Mouse (Mus musculus) liver, embryonic 13.5 days (tissue): ENCODE results near the gene Fgg. TPM values are rescaled to one million over a fixed set of nuclear protein-coding genes. Genes with fewer than 3 reads are reported as not detected.

Experiments used
- ATAC-seq: fragments of 200-750 bp; cut with Nextera tagmentation; 2 replicates; pipeline ENCODE4 v1.8.0; 2017; ENCODE audit warnings: low read depth, mild to moderate bottlenecking, moderate number of reproducible peaks, moderate library complexity
- DNase-seq: peaks from one replicate; pipeline ENCODE4 v3.0.0; 2022
- H3K27ac ChIP-seq: fragments of 300-500 bp; sonication (generic); 2 replicates; pipeline ENCODE4 v1.5.1; 2015; ENCODE audit warnings: moderate library complexity, mild to moderate bottlenecking, inconsistent platforms
- H3K27me3 ChIP-seq: fragments of 300-500 bp; sonication (generic); 2 replicates; pipeline ENCODE4 v1.6.1; 2015; ENCODE audit warnings: mild to moderate bottlenecking, inconsistent platforms
- H3K36me3 ChIP-seq: fragments of 300-500 bp; sonication (generic); 2 replicates; pipeline ENCODE4 v1.6.1; 2015; ENCODE audit warnings: mild to moderate bottlenecking, inconsistent platforms
- H3K4me1 ChIP-seq: fragments of 300-500 bp; sonication (generic); replicated peaks from 2 replicates; pipeline ENCODE4 v1.6.1; 2015; ENCODE audit warnings: inconsistent platforms
- H3K4me2 ChIP-seq: fragments of 300-500 bp; sonication (generic); 2 replicates; pipeline ENCODE4 v1.6.1; 2015; ENCODE audit warnings: inconsistent platforms, mild to moderate bottlenecking, moderate library complexity
- H3K4me3 ChIP-seq: fragments of 300-500 bp; sonication (generic); replicated peaks from 2 replicates; pipeline ENCODE4 v1.5.1; 2015; ENCODE audit warnings: mild to moderate bottlenecking, inconsistent platforms
- H3K9ac ChIP-seq: fragments of 300-500 bp; sonication (generic); 2 replicates; pipeline ENCODE4 v1.6.1; 2015; ENCODE audit warnings: mild to moderate bottlenecking, inconsistent platforms
- H3K9me3 ChIP-seq: fragments of 300-500 bp; sonication (generic); replicated peaks from 2 replicates; pipeline ENCODE4 v1.6.1; 2016; ENCODE audit warnings: inconsistent platforms
- WGBS: fragments of 180-500 bp; shearing (Covaris S2); methylation state at CpG from one replicate; pipeline ENCODE4 v1.1.7; 2015; ENCODE audit not compliant: insufficient replicate concordance; 5-methylcytosine and 5-hydroxymethylcytosine counted together
- polyA plus RNA-seq: library from polyadenylated mRNA; unstranded; fragments of >200 nt; fragmentation: Nextera tagmentation; extraction: Ambion mirVana; gene quantifications from 2 replicates; pipeline ENCODE4 v1.2.1, GENCODE M21; 2015

The Fgg gene
- polyA plus RNA-seq, 1 experiment from 2014 or later: 255 TPM

DNA sequence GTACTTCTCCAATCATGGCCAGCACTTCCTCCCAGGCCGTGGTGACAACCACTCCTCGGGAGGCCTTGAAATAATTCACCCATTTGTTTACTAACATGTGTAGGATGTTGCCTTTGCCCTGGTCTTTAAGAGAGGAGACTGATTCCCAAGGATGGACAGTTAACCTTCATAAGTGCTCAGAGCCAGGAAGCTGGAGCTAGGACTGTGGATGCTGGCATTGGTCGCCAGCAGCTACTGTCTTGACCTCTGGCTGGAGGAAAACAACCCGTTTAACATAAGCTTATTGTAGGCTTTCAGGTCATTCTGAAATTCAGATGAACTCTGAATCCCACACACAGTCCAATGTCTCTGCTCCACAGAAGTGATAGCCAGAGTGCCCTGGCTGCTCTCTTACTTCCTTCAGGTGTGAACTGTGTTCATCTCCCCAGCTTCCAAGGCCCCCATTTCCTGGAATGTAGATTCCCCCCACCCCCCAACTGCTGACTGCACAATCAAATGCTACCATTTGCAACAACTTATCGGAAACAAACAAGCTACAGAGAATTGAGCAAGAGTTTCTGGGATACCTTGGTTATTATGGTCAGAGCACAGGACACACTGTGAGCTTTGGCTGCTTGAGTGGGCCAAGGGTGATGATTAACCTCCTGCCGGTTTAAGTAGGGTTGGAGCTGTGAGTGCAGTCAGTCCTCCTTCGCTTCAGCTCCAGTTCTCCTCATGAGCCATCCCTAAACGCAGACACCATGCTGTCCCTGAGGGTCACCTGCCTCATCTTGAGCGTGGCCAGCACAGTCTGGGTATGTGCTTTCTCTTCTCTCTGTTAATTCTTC, 18.2 kb downstream of the Fgg start, which contains the start of gene Fga:
Fga (plus strand) TSS at position 602 of the 827 bp plus-strand sequence.
- Histone ChIP-seq H3K27me3 (no peaks in the 10 kb centered on the region), H3K27ac (0 out of 2 replicates have a peak within 1 kb of the TSS, but pooled peaks have one; percentile 34)
- 56% methylated on average over 9 of the region's 9 CpGs for WGBS

DNA sequence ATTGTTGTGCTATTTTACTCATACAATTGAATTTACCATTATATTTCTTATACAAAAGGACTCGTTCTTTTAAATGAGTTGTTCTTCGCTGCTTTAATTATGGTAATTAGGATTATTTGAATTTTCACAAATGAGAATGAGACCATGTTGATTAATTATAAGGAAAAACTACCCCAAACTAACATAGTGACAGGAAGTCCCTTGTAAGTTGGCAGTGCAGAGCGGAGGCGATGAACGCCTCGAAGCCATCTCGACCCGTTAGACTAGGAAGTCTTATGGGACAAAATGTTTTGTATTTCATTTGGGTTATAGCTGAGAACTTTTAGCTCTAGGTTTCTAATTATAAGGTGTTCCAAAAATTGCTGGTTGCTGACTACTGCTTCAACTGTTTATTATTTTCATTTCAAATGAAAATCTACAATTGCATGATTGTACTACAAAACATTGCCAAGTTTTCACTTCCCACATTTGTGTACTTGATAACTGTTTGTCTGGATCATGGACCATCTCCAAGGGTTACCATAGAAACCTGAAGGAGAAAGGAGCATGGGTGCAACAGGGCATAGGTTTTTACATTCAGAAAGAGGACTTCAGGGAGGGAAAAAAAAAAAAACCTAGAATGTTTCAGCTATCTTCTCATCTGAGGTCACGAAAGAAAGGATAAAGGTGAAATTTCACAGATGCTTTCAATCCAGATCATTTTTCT, 20.2 kb downstream of the Fgg start:
- peak overlapping the region; percentile 45 for H3K4me3 ChIP-seq
- H3K4me1 ChIP-seq: no peaks in the 10 kb centered on the region
- no peaks in the 10 kb centered on the region for H3K9me3 ChIP-seq
- H3K4me2 ChIP-seq: peak overlapping the region; percentile 50
- H3K9ac ChIP-seq: no peak overlapping the region
- 0 out of 2 replicates have a peak, but pooled peaks cover 3% of the 10 kb centered on the region for H3K36me3 ChIP-seq
- no peaks in the 10 kb centered on the region for H3K27me3 ChIP-seq
- DNase-seq (no peak), ATAC-seq (no peak)
- H3K27ac ChIP-seq: no peak overlapping the region
- 72% methylated on average over 9 of the region's 9 CpGs for WGBS

More for the DNA sequence above, 18.2 kb downstream of the Fgg start, which contains the start of gene Fga:
- H3K9me3 ChIP-seq: no peaks in the 10 kb centered on the region
- H3K4me3 ChIP-seq: peak within 1 kb of the TSS; percentile 45
- no peaks in the 10 kb centered on the region; the same call in 1 of the 2 replicates for H3K4me1 ChIP-seq
- peak; percentile 82 for ATAC-seq
- no peak for DNase-seq
- peak within 1 kb of the TSS; percentile 50 for H3K9ac ChIP-seq
- H3K4me2 ChIP-seq: peak within 1 kb of the TSS; percentile 23; the same call in 1 of the 2 replicates
- H3K36me3 ChIP-seq: no peaks in the 10 kb centered on the region

DNA sequence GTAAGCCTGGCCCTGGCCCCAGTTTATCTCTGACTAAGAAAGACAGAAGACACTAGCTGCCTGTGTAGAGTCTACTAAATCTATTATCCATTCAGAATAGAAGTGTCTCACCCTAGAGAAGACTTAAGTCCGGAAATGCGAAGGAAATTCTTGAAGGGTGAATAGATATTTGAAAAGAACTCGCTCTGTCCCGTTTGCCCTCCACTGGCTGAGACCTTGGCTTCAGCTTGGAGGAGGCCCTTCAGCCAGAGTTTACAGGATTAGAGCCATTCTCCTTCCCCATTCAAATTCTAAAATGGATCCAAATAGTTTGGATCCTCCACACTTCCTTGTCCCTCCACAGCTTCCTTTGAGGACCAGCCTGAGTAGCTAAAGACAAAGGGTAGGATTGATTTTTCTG, 22.8 kb downstream of the Fgg start:
- no peaks in the 10 kb centered on the region for H3K4me1 ChIP-seq
- no peaks in the 10 kb centered on the region for H3K27me3 ChIP-seq
- H3K9me3 ChIP-seq: no peaks in the 10 kb centered on the region
- ATAC-seq: no peak
- H3K36me3 ChIP-seq: 0 out of 2 replicates have a peak, but pooled peaks cover 7% of the 10 kb centered on the region
- DNase-seq: no peak
- no peak overlapping the region for H3K4me3 ChIP-seq
- 78% methylated on average over 4 of the region's 4 CpGs for WGBS
- no peak overlapping the region for H3K27ac ChIP-seq
- no peak overlapping the region for H3K9ac ChIP-seq
- no peak overlapping the region for H3K4me2 ChIP-seq

DNA sequence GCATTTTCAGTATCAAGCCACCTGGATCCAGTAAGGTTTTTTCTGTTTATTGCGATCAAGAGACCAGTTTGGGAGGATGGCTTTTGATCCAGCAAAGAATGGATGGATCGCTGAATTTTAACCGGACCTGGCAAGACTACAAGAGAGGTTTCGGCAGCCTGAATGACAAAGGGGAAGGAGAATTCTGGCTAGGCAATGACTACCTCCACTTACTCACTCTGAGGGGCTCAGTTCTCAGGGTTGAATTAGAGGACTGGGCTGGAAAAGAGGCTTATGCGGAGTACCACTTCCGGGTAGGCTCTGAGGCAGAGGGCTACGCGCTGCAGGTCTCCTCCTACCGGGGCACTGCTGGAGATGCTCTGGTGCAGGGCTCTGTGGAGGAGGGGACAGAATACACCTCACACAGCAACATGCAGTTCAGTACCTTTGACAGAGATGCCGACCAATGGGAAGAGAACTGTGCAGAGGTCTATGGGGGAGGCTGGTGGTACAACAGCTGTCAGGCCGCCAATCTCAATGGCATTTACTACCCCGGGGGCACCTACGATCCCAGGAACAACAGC, 25.3 kb downstream of the Fgg start:
- no peak for DNase-seq
- 50% methylated on average over 13 of the region's 13 CpGs for WGBS
- no peak overlapping the region for H3K4me2 ChIP-seq

DNA sequence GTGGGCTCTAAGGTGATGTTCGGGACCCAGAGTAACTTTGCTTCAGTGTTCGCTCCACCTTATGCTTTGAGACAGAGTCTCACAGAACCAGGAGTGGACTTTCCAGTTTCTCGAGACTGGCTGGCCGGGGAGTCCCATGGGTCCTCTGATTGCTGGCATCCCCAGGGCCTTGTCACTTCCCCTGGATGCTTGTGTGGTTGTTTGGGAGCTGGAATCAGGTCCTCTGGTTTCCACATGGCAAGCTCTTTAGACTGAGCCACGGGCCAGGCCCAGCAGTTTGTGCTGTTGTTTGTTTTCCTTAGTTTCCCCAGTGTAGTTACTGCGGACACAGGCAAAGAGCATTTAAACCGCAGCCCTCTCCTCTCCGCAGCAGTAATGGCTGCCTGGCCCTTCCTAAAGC, 26.3 kb downstream of the Fgg start:
- Histone ChIP-seq H3K27ac (no peak overlapping the region), H3K36me3 (0 out of 2 replicates have a peak, but pooled peaks cover 7% of the 10 kb centered on the region), H3K9ac (no peak overlapping the region), H3K4me1 (no peaks in the 10 kb centered on the region), H3K4me2 (no peak overlapping the region), H3K4me3 (no peak overlapping the region), H3K9me3 (no peaks in the 10 kb centered on the region), H3K27me3 (no peaks in the 10 kb centered on the region)
- 74% methylated on average over 8 of the region's 8 CpGs for WGBS
- DNase-seq (no peak), ATAC-seq (no peak)

More for the DNA sequence above, 25.3 kb downstream of the Fgg start:
- peak; percentile 32; the same call in 1 of the 2 replicates for ATAC-seq
- H3K9ac ChIP-seq: no peak overlapping the region
- peak overlapping the region; percentile 32; the same call in 1 of the 2 replicates for H3K27ac ChIP-seq
- H3K27me3 ChIP-seq: no peaks in the 10 kb centered on the region
- no peaks in the 10 kb centered on the region for H3K9me3 ChIP-seq
- H3K4me1 ChIP-seq: no peaks in the 10 kb centered on the region
- H3K36me3 ChIP-seq: 0 out of 2 replicates have a peak, but pooled peaks cover 7% of the 10 kb centered on the region
- H3K4me3 ChIP-seq: no peak overlapping the region

DNA sequence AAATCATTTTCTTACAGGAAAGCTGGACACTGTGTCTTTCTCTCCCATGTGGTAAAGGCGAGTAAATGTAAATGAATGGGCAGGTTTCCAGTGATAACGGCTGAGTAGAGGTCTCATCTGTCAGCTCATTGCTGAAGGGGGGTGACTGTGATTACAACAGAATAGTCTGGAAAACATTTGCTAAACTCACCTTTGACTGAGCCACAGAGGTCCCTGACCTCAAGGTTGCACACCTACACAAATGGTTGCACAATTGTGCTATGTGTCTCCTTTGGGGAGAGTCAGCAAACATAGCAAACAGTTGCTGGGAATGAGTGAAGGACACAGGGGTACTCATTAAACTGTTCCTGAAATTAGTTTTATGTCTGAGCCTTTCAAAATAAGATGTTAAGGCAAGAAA, 31.3 kb downstream of the Fgg start:
- H3K27ac ChIP-seq: peak overlapping the region; percentile 47; the same call in 1 of the 2 replicates
- no peak for DNase-seq
- WGBS: 65% methylated on average over 2 of the region's 2 CpGs

DNA sequence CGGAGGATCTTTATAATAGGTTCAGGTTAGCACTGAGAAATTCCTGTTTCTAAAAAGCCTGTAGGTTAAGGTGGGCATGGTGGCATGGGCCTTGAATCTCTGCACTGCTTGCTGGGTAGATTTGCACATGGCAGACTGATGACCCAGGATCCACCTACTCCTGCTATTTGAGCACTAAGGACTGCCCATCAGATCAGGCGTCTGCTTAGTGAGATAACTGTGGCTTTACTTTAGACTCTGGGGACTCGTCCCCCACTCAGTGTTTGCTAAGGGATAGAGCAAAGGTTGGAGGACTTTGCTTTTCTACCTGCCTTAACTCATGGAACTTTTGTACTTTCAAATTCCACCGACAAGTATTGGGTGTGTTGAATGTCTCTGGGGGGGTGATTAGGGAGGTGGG, 32.1 kb downstream of the Fgg start:
- ATAC-seq (peak; percentile 62), DNase-seq (no peak)
- H3K4me1 ChIP-seq: no peaks in the 10 kb centered on the region
- H3K4me3 ChIP-seq: no peak overlapping the region
- 46% methylated on average over 4 of the region's 4 CpGs for WGBS
- H3K9ac ChIP-seq: no peak overlapping the region
- H3K27me3 ChIP-seq: no peaks in the 10 kb centered on the region
- H3K27ac ChIP-seq: peak overlapping the region; percentile 65; the same call in 1 of the 2 replicates
- no peaks in the 10 kb centered on the region for H3K9me3 ChIP-seq
- 0 out of 2 replicates have a peak, but pooled peaks cover 3% of the 10 kb centered on the region for H3K36me3 ChIP-seq
- peak overlapping the region; percentile 24; the same call in 1 of the 2 replicates for H3K4me2 ChIP-seq

More for the DNA sequence above, 31.3 kb downstream of the Fgg start:
- Histone ChIP-seq H3K27me3 (no peaks in the 10 kb centered on the region), H3K9me3 (no peaks in the 10 kb centered on the region), H3K4me1 (no peaks in the 10 kb centered on the region), H3K9ac (no peak overlapping the region), H3K4me2 (no peak overlapping the region), H3K36me3 (no peaks in the 10 kb centered on the region), H3K4me3 (no peak overlapping the region)
- peak; percentile 65 for ATAC-seq

DNA sequence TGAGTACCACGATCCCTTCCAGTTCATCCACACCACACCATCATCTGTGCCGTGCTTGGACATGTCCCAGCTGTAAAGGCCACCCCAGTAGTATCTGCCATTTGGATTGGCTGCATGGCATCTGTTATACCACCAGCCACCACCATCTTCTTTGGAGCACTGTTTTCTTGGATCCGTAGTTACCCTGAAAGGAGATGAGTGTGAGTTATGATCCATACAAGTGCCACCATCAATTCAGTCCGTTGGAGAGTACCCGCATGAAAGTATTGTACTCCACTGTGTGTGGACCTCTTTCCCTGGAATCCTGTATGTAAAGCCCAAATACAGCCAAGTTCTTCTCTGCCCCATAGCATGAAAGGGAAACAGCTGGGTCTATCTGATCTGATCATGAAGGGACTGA, 34.9 kb downstream of the Fgg start:
- H3K4me2 ChIP-seq: no peak overlapping the region
- no peak overlapping the region for H3K4me3 ChIP-seq
- ATAC-seq: no peak
- H3K4me1 ChIP-seq: no peaks in the 10 kb centered on the region
- no peak for DNase-seq
- 0 out of 2 replicates have a peak, but pooled peaks cover 5% of the 10 kb centered on the region for H3K36me3 ChIP-seq
- H3K9ac ChIP-seq: no peak overlapping the region
- 78% methylated on average over 5 of the region's 5 CpGs for WGBS
- H3K9me3 ChIP-seq: no peaks in the 10 kb centered on the region
- H3K27me3 ChIP-seq: no peaks in the 10 kb centered on the region
- H3K27ac ChIP-seq: no peak overlapping the region

DNA sequence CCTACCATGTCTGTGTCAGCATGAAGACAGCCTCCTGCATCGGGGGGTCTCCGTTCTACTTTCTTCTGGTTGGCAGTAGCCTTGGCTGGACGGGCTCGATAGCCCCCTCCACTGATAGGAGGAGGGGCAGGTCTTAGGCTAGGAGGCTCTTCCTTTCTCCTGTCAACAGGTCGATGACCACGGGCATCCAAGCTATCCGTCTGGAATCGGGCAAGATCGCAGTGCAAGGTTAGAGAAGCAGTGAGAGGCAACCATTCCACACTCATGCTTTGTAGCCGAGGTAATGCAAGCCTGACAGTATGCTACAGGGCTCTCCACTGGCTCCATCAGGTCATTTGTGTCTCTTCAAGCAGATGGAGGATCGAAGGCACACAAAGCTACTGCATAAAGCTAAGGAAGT, 39.1 kb downstream of the Fgg start:
- ATAC-seq (no peak), DNase-seq (no peak)
- no peaks in the 10 kb centered on the region for H3K27me3 ChIP-seq
- H3K4me2 ChIP-seq: 0 out of 2 replicates have a peak overlapping the region, but pooled peaks have one; percentile 21
- 61% methylated on average over 11 of the region's 11 CpGs for WGBS
- H3K9ac ChIP-seq: no peak overlapping the region
- H3K27ac ChIP-seq: no peak overlapping the region
- no peaks in the 10 kb centered on the region for H3K4me1 ChIP-seq
- H3K36me3 ChIP-seq: 0 out of 2 replicates have a peak, but pooled peaks cover 5% of the 10 kb centered on the region
- H3K4me3 ChIP-seq: no peak overlapping the region
- H3K9me3 ChIP-seq: no peaks in the 10 kb centered on the region

DNA sequence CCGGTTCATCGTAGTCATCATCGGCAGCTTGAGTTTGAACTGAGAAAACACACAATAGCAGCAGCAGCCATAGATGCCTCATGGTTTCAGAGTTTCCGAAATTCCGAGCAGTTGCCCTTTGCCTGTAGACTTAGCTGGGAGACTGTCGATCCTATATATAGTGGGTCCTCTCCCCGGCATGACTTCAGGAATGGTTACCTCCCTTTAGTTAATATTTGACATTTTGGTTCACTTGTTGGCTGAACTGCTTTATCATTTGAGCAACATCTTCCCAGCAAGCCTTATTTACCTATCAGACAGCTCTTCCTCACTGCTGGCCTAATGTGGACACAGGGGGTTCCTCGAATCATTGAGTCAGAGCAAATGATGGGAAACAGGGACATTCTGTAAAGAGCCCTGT, 42.2 kb downstream of the Fgg start, which contains the start of gene Fgb:
Fgb (minus strand) TSS at position 184 of the 400 bp plus-strand sequence.
- Histone ChIP-seq H3K9ac (peak within 1 kb of the TSS; percentile 36; the same call in 1 of the 2 replicates), H3K27me3 (no peaks in the 10 kb centered on the region), H3K9me3 (no peaks in the 10 kb centered on the region), H3K4me2 (no peak within 1 kb of the TSS), H3K36me3 (0 out of 2 replicates have a peak, but pooled peaks cover 2% of the 10 kb centered on the region), H3K27ac (peak within 1 kb of the TSS; percentile 43; the same call in 1 of the 2 replicates), H3K4me3 (peak within 1 kb of the TSS; percentile 46), H3K4me1 (peaks cover 14% of the 10 kb centered on the region)
- ATAC-seq (peak; percentile 52; the same call in 1 of the 2 replicates), DNase-seq (no peak)
- WGBS: 67% methylated on average over 8 of the region's 8 CpGs
